Mouse (Mus musculus): ENCODE data around the gene Nckap1l. TPM values are rescaled to one million over a fixed set of nuclear protein-coding genes. Genes with fewer than 3 reads are reported as not detected.

The Nckap1l gene
- polyA plus RNA-seq, 1 experiment from 2014 or later, result 2.7 TPM

GRCm38 (mm10) chr15:103503660-103504059, 50.1 kb downstream of the Nckap1l start:
- WGBS, result 44% methylated on average over 12 of the region's 12 CpGs
- Histone ChIP-seq H3K4me3 (ENCODE audit: low read depth, low read length) (peak overlapping the region; percentile 56), H3K4me2 (replicated peaks; ENCODE audit: low read depth, low read length) (peak overlapping the region; percentile 89), H3K27me3 (ENCODE audit: control insufficient read depth, insufficient read depth, low read length) (no peaks in the 10 kb centered on the region; the same call in 1 of the 2 replicates), H3K36me3 (ENCODE audit: control insufficient read depth, insufficient read depth, low read length) (no peaks in the 10 kb centered on the region), H3K4me1 (replicated peaks; ENCODE audit: control insufficient read depth, insufficient read depth, low read length) (no peaks in the 10 kb centered on the region; the same call in 1 of the 2 replicates), H3K9ac (ENCODE audit: low read depth, low read length) (peak overlapping the region; percentile 80), H3K27ac (ENCODE audit: low read depth, low read length) (peak overlapping the region; percentile 31; the same call in 1 of the 2 replicates), H3K9me3 (ENCODE audit: control insufficient read depth, low read length) (no peaks in the 10 kb centered on the region)
- peak; percentile 40 for ATAC-seq (ENCODE audit: low FRiP score)
- peak; percentile 35 for DNase-seq (ENCODE audit: low spot score)

DNA sequence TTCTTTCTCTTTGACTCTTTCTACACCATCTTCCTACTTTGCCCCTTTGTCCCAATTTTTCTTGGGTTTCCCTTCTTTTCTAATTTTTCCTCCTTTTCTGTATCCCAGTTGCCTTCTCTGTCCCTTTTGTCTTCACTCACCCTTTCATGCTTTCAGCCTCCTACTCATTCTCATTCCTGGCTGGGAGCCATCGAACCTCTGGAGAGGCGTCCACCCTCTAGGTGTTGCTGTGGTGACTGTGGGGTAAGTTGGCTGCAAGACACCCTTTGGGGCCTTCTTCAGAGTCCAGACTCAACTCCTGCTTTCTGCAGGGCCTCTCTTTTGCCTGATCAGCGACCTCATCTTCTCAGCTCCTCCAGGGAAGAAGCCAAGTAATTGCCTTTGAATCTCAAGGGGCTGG, 55.7 kb downstream of the Nckap1l start:
- Histone ChIP-seq H3K27me3 (ENCODE audit: control insufficient read depth, insufficient read depth, low read length) (no peaks in the 10 kb centered on the region), H3K36me3 (ENCODE audit: control insufficient read depth, insufficient read depth, low read length) (no peaks in the 10 kb centered on the region), H3K4me1 (replicated peaks; ENCODE audit: control insufficient read depth, insufficient read depth, low read length) (0 out of 2 replicates have a peak, but pooled peaks cover 2% of the 10 kb centered on the region), H3K9ac (ENCODE audit: low read depth, low read length) (no peak overlapping the region), H3K9me3 (ENCODE audit: control insufficient read depth, low read length) (no peaks in the 10 kb centered on the region), H3K27ac (ENCODE audit: low read depth, low read length) (no peak overlapping the region), H3K4me3 (ENCODE audit: low read depth, low read length) (no peak overlapping the region), H3K4me2 (replicated peaks; ENCODE audit: low read depth, low read length) (no peak overlapping the region)
- 58% methylated on average over 3 of the region's 3 CpGs for whole genome bisulfite sequencing
- no peak for ATAC-seq (ENCODE audit: low FRiP score)
- DNase-seq (ENCODE audit: low spot score), result no peak

DNA sequence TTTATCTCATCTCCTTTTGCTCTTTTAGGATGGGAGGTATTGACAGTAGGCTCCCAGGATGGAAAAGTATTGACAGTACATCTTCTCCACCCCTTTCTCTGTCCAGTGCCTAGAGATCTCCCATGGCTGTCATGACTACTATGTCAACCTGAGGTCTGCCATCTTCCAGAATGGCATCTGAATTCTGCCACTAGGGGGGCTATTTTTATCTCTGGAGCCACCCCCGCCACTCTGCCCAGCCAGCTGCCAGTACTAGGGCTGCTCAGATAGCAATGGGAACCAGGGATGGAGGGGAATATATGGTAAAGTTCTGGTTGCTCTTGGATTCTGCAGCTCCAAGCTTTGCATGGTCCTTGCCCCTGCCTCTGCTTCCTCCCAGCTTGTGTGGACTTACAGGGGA, 58.1 kb downstream of the Nckap1l start:
- Histone ChIP-seq H3K9me3 (ENCODE audit: control insufficient read depth, low read length) (no peaks in the 10 kb centered on the region), H3K4me1 (replicated peaks; ENCODE audit: control insufficient read depth, insufficient read depth, low read length) (peaks cover 8% of the 10 kb centered on the region), H3K4me3 (ENCODE audit: low read depth, low read length) (no peak overlapping the region), H3K4me2 (replicated peaks; ENCODE audit: low read depth, low read length) (no peak overlapping the region), H3K27me3 (ENCODE audit: control insufficient read depth, insufficient read depth, low read length) (no peaks in the 10 kb centered on the region), H3K36me3 (ENCODE audit: control insufficient read depth, insufficient read depth, low read length) (no peaks in the 10 kb centered on the region), H3K9ac (ENCODE audit: low read depth, low read length) (no peak overlapping the region), H3K27ac (ENCODE audit: low read depth, low read length) (no peak overlapping the region)
- DNase-seq (ENCODE audit: low spot score), result no peak
- WGBS, result 76% methylated on average over 1 of the region's 1 CpGs
- ATAC-seq (ENCODE audit: low FRiP score), result no peak

- 10% methylated on average over 7 of the region's 7 CpGs for WGBS
- H3K4me3 ChIP-seq (ENCODE audit: low read depth, low read length), result no peak overlapping the region
- H3K27ac ChIP-seq (ENCODE audit: low read depth, low read length), result no peak overlapping the region; the same call in 1 of the 2 replicates
- H3K27me3 ChIP-seq (ENCODE audit: control insufficient read depth, insufficient read depth, low read length), result no peaks in the 10 kb centered on the region
- no peaks in the 10 kb centered on the region for H3K9me3 ChIP-seq (ENCODE audit: control insufficient read depth, low read length)
- no peaks in the 10 kb centered on the region for H3K36me3 ChIP-seq (ENCODE audit: control insufficient read depth, insufficient read depth, low read length)
- peaks cover 13% of the 10 kb centered on the region for H3K4me1 ChIP-seq (replicated peaks; ENCODE audit: control insufficient read depth, insufficient read depth, low read length)
- DNase-seq (ENCODE audit: low spot score) (no peak), ATAC-seq (ENCODE audit: low FRiP score) (peak; percentile 39)
- H3K9ac ChIP-seq (ENCODE audit: low read depth, low read length), result 0 out of 2 replicates have a peak overlapping the region, but pooled peaks have one; percentile 3
- H3K4me2 ChIP-seq (replicated peaks; ENCODE audit: low read depth, low read length), result peak overlapping the region; percentile 39
Measured at GRCm38 (mm10) chr15:103513621-103514031, 60.0 kb downstream of the Nckap1l start.

DNA sequence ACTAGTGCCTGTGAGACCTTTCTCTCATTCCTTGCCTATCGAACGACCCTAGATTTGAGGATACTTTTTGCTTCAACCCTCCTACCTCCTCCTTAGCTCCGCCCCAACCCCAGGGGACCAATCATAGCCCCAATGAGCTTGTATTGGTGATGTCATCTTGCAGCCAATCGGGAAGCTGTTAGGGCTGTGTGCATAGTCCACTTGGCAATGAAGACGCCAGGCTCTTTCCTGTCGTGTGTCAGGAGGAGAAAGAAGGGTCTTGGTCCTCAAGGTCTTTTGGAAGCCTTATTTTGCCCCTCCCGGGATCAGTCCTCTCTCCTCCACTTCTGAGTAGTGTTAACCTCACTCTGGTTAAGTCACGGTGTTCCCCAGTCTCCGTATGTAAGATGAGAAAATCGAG, 60.5 kb downstream of the Nckap1l start:
- Histone ChIP-seq H3K27ac (ENCODE audit: low read depth, low read length) (peak overlapping the region; percentile 18; the same call in 1 of the 2 replicates), H3K4me2 (replicated peaks; ENCODE audit: low read depth, low read length) (peak overlapping the region; percentile 39), H3K36me3 (ENCODE audit: control insufficient read depth, insufficient read depth, low read length) (no peaks in the 10 kb centered on the region), H3K4me3 (ENCODE audit: low read depth, low read length) (peak overlapping the region; percentile 24; the same call in 1 of the 2 replicates), H3K9ac (ENCODE audit: low read depth, low read length) (peak overlapping the region; percentile 44; the same call in 1 of the 2 replicates), H3K4me1 (replicated peaks; ENCODE audit: control insufficient read depth, insufficient read depth, low read length) (peaks cover 15% of the 10 kb centered on the region), H3K27me3 (ENCODE audit: control insufficient read depth, insufficient read depth, low read length) (no peaks in the 10 kb centered on the region), H3K9me3 (ENCODE audit: control insufficient read depth, low read length) (no peaks in the 10 kb centered on the region)
- DNase-seq (ENCODE audit: low spot score) (peak; percentile 91), ATAC-seq (ENCODE audit: low FRiP score) (peak; percentile 89)
- 4% methylated on average over 10 of the region's 10 CpGs for WGBS

- peaks cover 20% of the 10 kb centered on the region for H3K4me1 ChIP-seq (replicated peaks; ENCODE audit: control insufficient read depth, insufficient read depth, low read length)
- no peaks in the 10 kb centered on the region for H3K9me3 ChIP-seq (ENCODE audit: control insufficient read depth, low read length)
- WGBS, result 44% methylated on average over 3 of the region's 3 CpGs
- no peak overlapping the region for H3K4me3 ChIP-seq (ENCODE audit: low read depth, low read length)
- peak overlapping the region; percentile 34 for H3K4me2 ChIP-seq (replicated peaks; ENCODE audit: low read depth, low read length)
- peak overlapping the region; percentile 7; the same call in 1 of the 2 replicates for H3K9ac ChIP-seq (ENCODE audit: low read depth, low read length)
- DNase-seq (ENCODE audit: low spot score) (no peak), ATAC-seq (ENCODE audit: low FRiP score) (no peak)
- no peaks in the 10 kb centered on the region for H3K27me3 ChIP-seq (ENCODE audit: control insufficient read depth, insufficient read depth, low read length)
- H3K27ac ChIP-seq (ENCODE audit: low read depth, low read length), result peak overlapping the region; percentile 6; the same call in 1 of the 2 replicates
- H3K36me3 ChIP-seq (ENCODE audit: control insufficient read depth, insufficient read depth, low read length), result no peaks in the 10 kb centered on the region
Measured at GRCm38 (mm10) chr15:103514914-103515313, 61.3 kb downstream of the Nckap1l start.

DNA sequence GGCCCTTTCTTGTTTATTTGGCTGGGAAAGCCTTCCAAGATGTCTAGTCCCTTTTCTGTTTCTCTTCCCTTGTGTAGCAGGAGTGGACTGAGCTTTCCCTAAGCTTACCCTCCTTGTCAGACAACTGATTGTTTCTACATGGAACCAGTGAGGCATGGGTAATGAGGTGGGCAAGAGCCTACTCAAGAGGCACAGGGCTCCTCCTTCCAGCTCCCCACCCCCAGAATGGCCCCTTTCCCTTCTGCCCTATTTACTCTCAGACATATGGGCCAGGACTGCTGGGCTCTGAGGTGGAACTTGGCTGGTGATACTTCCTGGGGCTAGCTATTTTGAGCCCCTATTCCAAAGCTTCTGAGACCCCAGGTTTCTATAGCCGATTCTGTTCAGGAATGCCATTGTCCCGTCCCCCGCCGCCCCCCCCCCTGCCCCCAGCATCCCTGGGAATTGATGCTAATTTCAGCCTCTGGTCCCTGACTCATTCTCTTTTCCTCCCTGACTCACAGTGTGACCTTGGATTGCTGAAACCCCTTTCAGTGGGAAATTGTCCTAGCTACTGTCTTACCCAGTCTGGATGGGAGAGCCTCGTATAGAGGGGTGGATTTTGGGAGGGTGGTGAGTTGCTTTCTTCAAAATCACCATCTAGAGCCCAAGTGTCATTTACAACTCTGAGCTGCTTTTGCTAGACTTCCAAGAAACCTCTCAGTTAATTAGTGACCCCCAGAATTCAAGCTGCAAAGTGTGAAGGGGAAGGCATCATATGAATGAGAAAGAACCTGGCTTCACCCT, 65.2 kb downstream of the Nckap1l start:
- peak overlapping the region; percentile 28 for H3K4me2 ChIP-seq (replicated peaks; ENCODE audit: low read depth, low read length)
- H3K9ac ChIP-seq (ENCODE audit: low read depth, low read length), result peak overlapping the region; percentile 55
- H3K9me3 ChIP-seq (ENCODE audit: control insufficient read depth, low read length), result no peaks in the 10 kb centered on the region
- no peaks in the 10 kb centered on the region for H3K27me3 ChIP-seq (ENCODE audit: control insufficient read depth, insufficient read depth, low read length)
- H3K36me3 ChIP-seq (ENCODE audit: control insufficient read depth, insufficient read depth, low read length), result no peaks in the 10 kb centered on the region
- ATAC-seq (ENCODE audit: low FRiP score) (peak; percentile 75), DNase-seq (ENCODE audit: low spot score) (peak; percentile 76)
- no peak overlapping the region for H3K4me3 ChIP-seq (ENCODE audit: low read depth, low read length)
- 3% methylated on average over 5 of the region's 5 CpGs for WGBS
- peak overlapping the region; percentile 97 for H3K27ac ChIP-seq (ENCODE audit: low read depth, low read length)
- H3K4me1 ChIP-seq (replicated peaks; ENCODE audit: control insufficient read depth, insufficient read depth, low read length), result peaks cover 18% of the 10 kb centered on the region

GRCm38 (mm10) chr15:103519386-103520378, 66.1 kb downstream of the Nckap1l start:
- peak; percentile 86 for ATAC-seq (ENCODE audit: low FRiP score)
- no peaks in the 10 kb centered on the region for H3K27me3 ChIP-seq (ENCODE audit: control insufficient read depth, insufficient read depth, low read length)
- peaks cover 18% of the 10 kb centered on the region for H3K4me1 ChIP-seq (replicated peaks; ENCODE audit: control insufficient read depth, insufficient read depth, low read length)
- H3K4me2 ChIP-seq (replicated peaks; ENCODE audit: low read depth, low read length), result peak overlapping the region; percentile 23
- 16% methylated on average over 4 of the region's 4 CpGs for WGBS
- no peaks in the 10 kb centered on the region for H3K9me3 ChIP-seq (ENCODE audit: control insufficient read depth, low read length)
- H3K9ac ChIP-seq (ENCODE audit: low read depth, low read length), result peak overlapping the region; percentile 55
- H3K4me3 ChIP-seq (ENCODE audit: low read depth, low read length), result no peak overlapping the region
- no peaks in the 10 kb centered on the region; the same call in 1 of the 2 replicates for H3K36me3 ChIP-seq (ENCODE audit: control insufficient read depth, insufficient read depth, low read length)
- DNase-seq (ENCODE audit: low spot score), result peak; percentile 80
- H3K27ac ChIP-seq (ENCODE audit: low read depth, low read length), result peak overlapping the region; percentile 97
